Mouse (Mus musculus): ENCODE results near the gene Zfp933. TPM values are rescaled to one million over a fixed set of nuclear protein-coding genes. Genes with fewer than 3 reads are reported as not detected.
A peak's percentile ranks its signal among the peaks of the same experiment; 100 is the strongest.

Gene Zfp933
- polyA plus RNA-seq, 1 experiment from 2014 or later = 7.9 TPM

GRCm38 (mm10) chr4:147884138-147884537 is 36.0 kb upstream of the Zfp933 start:
- H3K9ac ChIP-seq (replicated peaks; ENCODE audit: low read depth, low read length) = no peak overlapping the region
- H3K27ac ChIP-seq (ENCODE audit: low read length) = no peak overlapping the region
- no peak overlapping the region for H3K4me2 ChIP-seq (replicated peaks; ENCODE audit: low read depth, low read length)
- H3K9me3 ChIP-seq (ENCODE audit: control insufficient read depth, low read depth, low read length) = no peaks in the 10 kb centered on the region
- no peaks in the 10 kb centered on the region for H3K4me1 ChIP-seq (ENCODE audit: control insufficient read depth, insufficient read depth, low read length)
- H3K4me3 ChIP-seq (ENCODE audit: low read depth, low read length) = no peak overlapping the region
- 97% methylated on average over 3 of the region's 3 CpGs for WGBS
- peaks cover 77% of the 10 kb centered on the region for H3K36me3 ChIP-seq (ENCODE audit: control insufficient read depth, insufficient read depth, low read length)
- no peak for ATAC-seq (ENCODE audit: insufficient number of reproducible peaks, insufficient read depth, low FRiP score, low read depth)
- no peaks in the 10 kb centered on the region for H3K27me3 ChIP-seq (ENCODE audit: control insufficient read depth, insufficient read depth, low read length)

GRCm38 (mm10) chr4:147883041-147883440 is 34.9 kb upstream of the Zfp933 start:
- H3K9me3 ChIP-seq (ENCODE audit: control insufficient read depth, low read depth, low read length) = no peaks in the 10 kb centered on the region
- WGBS = 78% methylated on average over 6 of the region's 6 CpGs

GRCm38 (mm10) chr4:147881792-147882191 is 33.6 kb upstream of the Zfp933 start:
- 97% methylated on average over 7 of the region's 7 CpGs for WGBS
- no peaks in the 10 kb centered on the region for H3K27me3 ChIP-seq (ENCODE audit: control insufficient read depth, insufficient read depth, low read length)
- H3K36me3 ChIP-seq (ENCODE audit: control insufficient read depth, insufficient read depth, low read length) = peaks cover 76% of the 10 kb centered on the region
- H3K4me3 ChIP-seq (ENCODE audit: low read depth, low read length) = no peak overlapping the region
- no peak overlapping the region for H3K9ac ChIP-seq (replicated peaks; ENCODE audit: low read depth, low read length)
- no peak for ATAC-seq (ENCODE audit: insufficient number of reproducible peaks, insufficient read depth, low FRiP score, low read depth)
- H3K27ac ChIP-seq (ENCODE audit: low read length) = no peak overlapping the region
- no peaks in the 10 kb centered on the region for H3K9me3 ChIP-seq (ENCODE audit: control insufficient read depth, low read depth, low read length)
- no peak overlapping the region for H3K4me2 ChIP-seq (replicated peaks; ENCODE audit: low read depth, low read length)
- no peaks in the 10 kb centered on the region for H3K4me1 ChIP-seq (ENCODE audit: control insufficient read depth, insufficient read depth, low read length)

More at GRCm38 (mm10) chr4:147883041-147883440, 34.9 kb upstream of the Zfp933 start:
- Histone ChIP-seq H3K4me3 (ENCODE audit: low read depth, low read length) (no peak overlapping the region), H3K4me2 (replicated peaks; ENCODE audit: low read depth, low read length) (no peak overlapping the region), H3K9ac (replicated peaks; ENCODE audit: low read depth, low read length) (no peak overlapping the region), H3K4me1 (ENCODE audit: control insufficient read depth, insufficient read depth, low read length) (no peaks in the 10 kb centered on the region), H3K36me3 (ENCODE audit: control insufficient read depth, insufficient read depth, low read length) (peaks cover 80% of the 10 kb centered on the region), H3K27ac (ENCODE audit: low read length) (no peak overlapping the region), H3K27me3 (ENCODE audit: control insufficient read depth, insufficient read depth, low read length) (no peaks in the 10 kb centered on the region)
- no peak for ATAC-seq (ENCODE audit: insufficient number of reproducible peaks, insufficient read depth, low FRiP score, low read depth)

GRCm38 (mm10) chr4:147879865-147880264 is 31.7 kb upstream of the Zfp933 start:
- Histone ChIP-seq H3K4me3 (ENCODE audit: low read depth, low read length) (no peak overlapping the region), H3K27ac (ENCODE audit: low read length) (no peak overlapping the region), H3K4me1 (ENCODE audit: control insufficient read depth, insufficient read depth, low read length) (no peaks in the 10 kb centered on the region), H3K9ac (replicated peaks; ENCODE audit: low read depth, low read length) (no peak overlapping the region), H3K27me3 (ENCODE audit: control insufficient read depth, insufficient read depth, low read length) (no peaks in the 10 kb centered on the region), H3K4me2 (replicated peaks; ENCODE audit: low read depth, low read length) (no peak overlapping the region), H3K36me3 (ENCODE audit: control insufficient read depth, insufficient read depth, low read length) (peaks cover 77% of the 10 kb centered on the region), H3K9me3 (ENCODE audit: control insufficient read depth, low read depth, low read length) (no peaks in the 10 kb centered on the region)
- 48% methylated on average over 5 of the region's 5 CpGs for WGBS
- peak; percentile 20; the same call in 1 of the 2 replicates for ATAC-seq (ENCODE audit: insufficient number of reproducible peaks, insufficient read depth, low FRiP score, low read depth)

- Histone ChIP-seq H3K27ac (ENCODE audit: low read length) (no peak overlapping the region), H3K4me1 (ENCODE audit: control insufficient read depth, insufficient read depth, low read length) (no peaks in the 10 kb centered on the region), H3K9me3 (ENCODE audit: control insufficient read depth, low read depth, low read length) (no peaks in the 10 kb centered on the region), H3K4me2 (replicated peaks; ENCODE audit: low read depth, low read length) (no peak overlapping the region), H3K27me3 (ENCODE audit: control insufficient read depth, insufficient read depth, low read length) (no peaks in the 10 kb centered on the region), H3K36me3 (ENCODE audit: control insufficient read depth, insufficient read depth, low read length) (peaks cover 77% of the 10 kb centered on the region), H3K9ac (replicated peaks; ENCODE audit: low read depth, low read length) (no peak overlapping the region), H3K4me3 (ENCODE audit: low read depth, low read length) (no peak overlapping the region)
- WGBS = 60% methylated on average over 2 of the region's 2 CpGs
- no peak for ATAC-seq (ENCODE audit: insufficient number of reproducible peaks, insufficient read depth, low FRiP score, low read depth)
Measured at GRCm38 (mm10) chr4:147879456-147879855, 31.3 kb upstream of the Zfp933 start.

- Histone ChIP-seq H3K36me3 (ENCODE audit: control insufficient read depth, insufficient read depth, low read length) (peaks cover 77% of the 10 kb centered on the region), H3K9ac (replicated peaks; ENCODE audit: low read depth, low read length) (no peak overlapping the region), H3K4me1 (ENCODE audit: control insufficient read depth, insufficient read depth, low read length) (no peaks in the 10 kb centered on the region), H3K4me3 (ENCODE audit: low read depth, low read length) (no peak overlapping the region), H3K9me3 (ENCODE audit: control insufficient read depth, low read depth, low read length) (no peaks in the 10 kb centered on the region), H3K27ac (ENCODE audit: low read length) (no peak overlapping the region), H3K4me2 (replicated peaks; ENCODE audit: low read depth, low read length) (no peak overlapping the region), H3K27me3 (ENCODE audit: control insufficient read depth, insufficient read depth, low read length) (no peaks in the 10 kb centered on the region)
- ATAC-seq (ENCODE audit: insufficient number of reproducible peaks, insufficient read depth, low FRiP score, low read depth) = no peak
- WGBS = 98% methylated on average over 9 of the region's 9 CpGs
Measured at GRCm38 (mm10) chr4:147878537-147878936, 30.4 kb upstream of the Zfp933 start.

- Histone ChIP-seq H3K4me2 (replicated peaks; ENCODE audit: low read depth, low read length) (no peak overlapping the region), H3K27me3 (ENCODE audit: control insufficient read depth, insufficient read depth, low read length) (no peaks in the 10 kb centered on the region), H3K9me3 (ENCODE audit: control insufficient read depth, low read depth, low read length) (peaks cover 3% of the 10 kb centered on the region; the same call in 1 of the 2 replicates), H3K4me3 (ENCODE audit: low read depth, low read length) (no peak overlapping the region), H3K9ac (replicated peaks; ENCODE audit: low read depth, low read length) (no peak overlapping the region), H3K27ac (ENCODE audit: low read length) (no peak overlapping the region), H3K4me1 (ENCODE audit: control insufficient read depth, insufficient read depth, low read length) (no peaks in the 10 kb centered on the region), H3K36me3 (ENCODE audit: control insufficient read depth, insufficient read depth, low read length) (peaks cover 62% of the 10 kb centered on the region)
- no peak for ATAC-seq (ENCODE audit: insufficient number of reproducible peaks, insufficient read depth, low FRiP score, low read depth)
- 89% methylated on average over 4 of the region's 4 CpGs for WGBS
Measured at GRCm38 (mm10) chr4:147875852-147876575, 27.8 kb upstream of the Zfp933 start.

- no peak for ATAC-seq (ENCODE audit: insufficient number of reproducible peaks, insufficient read depth, low FRiP score, low read depth)
- H3K27me3 ChIP-seq (ENCODE audit: control insufficient read depth, insufficient read depth, low read length) = no peaks in the 10 kb centered on the region
- H3K9me3 ChIP-seq (ENCODE audit: control insufficient read depth, low read depth, low read length) = peaks cover 5% of the 10 kb centered on the region; the same call in 1 of the 2 replicates
- H3K4me3 ChIP-seq (ENCODE audit: low read depth, low read length) = peak overlapping the region; percentile 64
- peak overlapping the region; percentile 59; the same call in 1 of the 2 replicates for H3K27ac ChIP-seq (ENCODE audit: low read length)
- peaks cover 13% of the 10 kb centered on the region; the same call in 1 of the 2 replicates for H3K4me1 ChIP-seq (ENCODE audit: control insufficient read depth, insufficient read depth, low read length)
- peak overlapping the region; percentile 83 for H3K4me2 ChIP-seq (replicated peaks; ENCODE audit: low read depth, low read length)
- peak overlapping the region; percentile 71 for H3K9ac ChIP-seq (replicated peaks; ENCODE audit: low read depth, low read length)
- WGBS = 6% methylated on average over 5 of the region's 5 CpGs
- peaks cover 24% of the 10 kb centered on the region for H3K36me3 ChIP-seq (ENCODE audit: control insufficient read depth, insufficient read depth, low read length)
Measured at GRCm38 (mm10) chr4:147869238-147869637, 21.1 kb upstream of the Zfp933 start.

Measured in stomach, embryonic 14.5 days (tissue).